Mouse (Mus musculus) gastrocnemius, postnatal 25 days (tissue): ENCODE results near the gene Il4i1. TPM values are rescaled to one million over a fixed set of nuclear protein-coding genes. Genes with fewer than 3 reads are reported as not detected.

Experiments
- microRNA-seq, 2 experiments: library from miRNA; unstranded; fragments of <30 nt; microRNA quantifications; one replicate each; pipeline ENCODE4 v1.2.0; 2021; ENCODE audit warnings: borderline replicate concordance in 2 of 2
- total RNA-seq, 2 experiments: library from RNA; stranded (reverse); gene quantifications; 1 replicate in 1 of 2; 2 replicates in 1 of 2; pipeline ENCODE4 v1.2.3; 2021

Il4i1 gene
- total RNA-seq, 2 experiments from 2014 or later = 1.8 to 3.1 TPM

Small RNA genes within 50 kb of the gene (microRNA-seq; reads per million reads assigned to microRNA genes)
- gene Mir707 = 0 reads per million in 2 experiments

Other genes starting within 250 kb of the Il4i1 start
- gene Napsa, start 244.0 kb upstream of the Il4i1 start, total RNA-seq = under 1 TPM in 1 of 2 experiments, not detected in 1; 0.16 TPM
- 1 to 10 TPM; 4.3 to 4.8 TPM for gene Kcnc3, start 225.7 kb upstream of the Il4i1 start, total RNA-seq
- 10 to 100 TPM; 23.0 to 24.7 TPM for gene Myh14, start 145.5 kb upstream of the Il4i1 start, total RNA-seq
- not detected for gene Izumo2, start 107.6 kb upstream of the Il4i1 start, total RNA-seq
- 10 to 100 TPM; 16.7 to 21.1 TPM for gene Vrk3, start 68.0 kb upstream of the Il4i1 start, total RNA-seq
- under 1 TPM in 1 of 2 experiments, not detected in 1; 0.08 TPM for gene Zfp473, start 65.3 kb upstream of the Il4i1 start, total RNA-seq
- gene Nup62, start 299 bp upstream of the Il4i1 start, total RNA-seq = 10 to 100 TPM; 18.4 to 22.2 TPM
- 10 to 100 TPM; 57.2 to 70.6 TPM for gene Atf5, start 271 bp downstream of the Il4i1 start, total RNA-seq
- gene Akt1s1, start 32.6 kb downstream of the Il4i1 start, total RNA-seq = 100 to 1,000 TPM; 103 to 113 TPM
- gene Tbc1d17, start 32.7 kb downstream of the Il4i1 start, total RNA-seq = 10 to 100 TPM; 38.6 to 41.2 TPM
- gene Pnkp, start 40.8 kb downstream of the Il4i1 start, total RNA-seq = 10 to 100 TPM; 15.6 to 15.8 TPM
- gene Ptov1, start 53.4 kb downstream of the Il4i1 start, total RNA-seq = 100 to 1,000 TPM; 116 to 125 TPM
- 10 to 100 TPM; 50.9 to 51.2 TPM for gene Med25, start 76.3 kb downstream of the Il4i1 start, total RNA-seq
- 10 to 100 TPM; 16.1 to 17.3 TPM for gene Fuz, start 79.7 kb downstream of the Il4i1 start, total RNA-seq
- gene Ap2a1, start 113.1 kb downstream of the Il4i1 start, total RNA-seq = 10 to 100 TPM; 57.1 to 57.2 TPM
- not detected for gene Tsks, start 126.8 kb downstream of the Il4i1 start, total RNA-seq
- 1 to 10 TPM; 1.6 to 2.0 TPM for gene Cpt1c, start 158.5 kb downstream of the Il4i1 start, total RNA-seq
- 100 to 1,000 TPM; 119 to 142 TPM for gene Prmt1, start 170.2 kb downstream of the Il4i1 start, total RNA-seq
- gene Irf3, start 181.3 kb downstream of the Il4i1 start, total RNA-seq = 10 to 100 TPM; 16.1 to 20.9 TPM
- 1 to 10 TPM; 7.4 to 9.6 TPM for gene Bcl2l12, start 182.3 kb downstream of the Il4i1 start, total RNA-seq
- 10 to 100 TPM; 35.8 to 38.1 TPM for gene Scaf1, start 200.0 kb downstream of the Il4i1 start, total RNA-seq
- 10 to 100 TPM; 22.5 to 30.6 TPM for gene Rras, start 201.6 kb downstream of the Il4i1 start, total RNA-seq
- gene Prr12, start 236.5 kb downstream of the Il4i1 start, total RNA-seq = 10 to 100 TPM; 14.1 to 16.1 TPM
- gene Nosip, start 246.0 kb downstream of the Il4i1 start, total RNA-seq = 10 to 100 TPM; 30.8 to 31.6 TPM
- gene Prrg2, start 246.3 kb downstream of the Il4i1 start, total RNA-seq = 1 to 10 TPM; 6.9 to 9.1 TPM